8 mouse cellular contexts compared by ENCODE assay signal in the genomic region with DNA sequence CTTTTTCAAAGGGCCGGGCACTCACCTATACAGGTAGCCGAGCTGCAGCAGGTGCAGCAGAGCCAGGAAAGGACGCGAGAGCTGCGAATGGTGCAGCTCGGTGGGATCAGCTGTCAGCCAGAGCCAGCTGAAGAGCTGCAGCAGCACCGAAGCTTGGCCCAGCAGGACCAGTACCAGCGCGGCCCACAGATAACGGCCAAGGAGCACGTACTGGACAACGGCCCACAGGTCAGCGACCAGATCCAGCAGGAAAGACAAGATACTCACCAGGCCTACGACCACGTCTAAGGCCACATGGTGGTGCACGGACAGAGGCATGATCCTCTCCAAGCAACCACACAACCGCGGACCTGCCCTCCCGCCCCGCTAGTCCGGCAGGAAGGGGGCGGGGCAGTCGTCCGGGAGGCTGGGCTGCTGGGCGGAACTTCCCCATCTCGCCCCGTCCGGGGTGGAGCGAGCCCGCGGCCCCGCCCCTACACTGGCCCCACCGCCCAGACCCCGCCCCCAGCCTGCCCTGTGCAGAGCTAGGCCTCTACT. TPM values are rescaled to one million over a fixed set of nuclear protein-coding genes. Genes with fewer than 3 reads are reported as not detected.
DNase-seq lines count a peak whose midpoint lies in the region; ATAC-seq and TF ChIP-seq lines count a peak whose summit lies in the region.

Xkr8 (minus strand) TSS at position 399 of the 537 bp plus-strand sequence.

- H3K4me1 ChIP-seq in cerebellum, adult 2 months (ENCODE audit: control insufficient read depth, insufficient read depth, low read length) = no peaks in the 10 kb centered on the region
- no peaks in the 10 kb centered on the region for H3K4me1 ChIP-seq in forebrain, postnatal 0 days (ENCODE audit: insufficient read depth)

- no peak within 1 kb of the TSS for H3K27ac ChIP-seq in cerebellum, adult 2 months (ENCODE audit: insufficient read depth, low read length)
- H3K27ac ChIP-seq in forebrain, postnatal 0 days (ENCODE audit: low read depth, low read length) = no peak within 1 kb of the TSS

- TF ChIP-seq CTCF in cerebellum, adult 2 months (IDR thresholded peaks at IDR 0.05; ENCODE audit: borderline replicate concordance, insufficient read depth, low read depth, low read length) = no peak
- peak; percentile 26; the same call in 1 of the 2 replicates for TF ChIP-seq CTCF in forebrain, postnatal 0 days (IDR thresholded peaks at IDR 0.05; ENCODE audit: low read depth)

- 1% methylated on average over 34 of the region's 34 CpGs for WGBS in cerebellum, adult 2 months
- WGBS in forebrain, postnatal 0 days = 4% methylated on average over 32 of the region's 34 CpGs

- H3K36me3 ChIP-seq in forebrain, postnatal 0 days (ENCODE audit: insufficient read depth) = peaks cover 4% of the 10 kb centered on the region; the same call in 1 of the 2 replicates

- H3K4me2 ChIP-seq in forebrain, postnatal 0 days (ENCODE audit: low read depth) = peak within 1 kb of the TSS; percentile 58

- ATAC-seq in forebrain, postnatal 0 days = peak; percentile 96

- peak within 1 kb of the TSS; percentile 60 for H3K9ac ChIP-seq in forebrain, postnatal 0 days

- no peaks in the 10 kb centered on the region for H3K9me3 ChIP-seq in forebrain, postnatal 0 days (ENCODE audit: low read length)

- no peaks in the 10 kb centered on the region for H3K27me3 ChIP-seq in cerebellum, adult 2 months (ENCODE audit: control insufficient read depth, insufficient read depth, low read length)
- H3K27me3 ChIP-seq in forebrain, postnatal 0 days (ENCODE audit: insufficient read depth, low read length) = no peaks in the 10 kb centered on the region

- DNase-seq in MN1 (ENCODE audit: low spot score) = peak; percentile 96
- DNase-seq in cerebellum, adult 2 months = peak; percentile 81
- peak; percentile 64 for DNase-seq in forebrain, postnatal 0 days
- peak; percentile 95 for DNase-seq in heart, postnatal 4 days
- peak; percentile 44 to 49 for DNase-seq in layer of hippocampus, adult 8-10 months (ENCODE audit: low spot score in 2 of 2)
- peak; percentile 93 for DNase-seq in lung, postnatal 14 days
- DNase-seq in ovary, postnatal 36 days (ENCODE audit: low spot score) = peak; percentile 92
- peak; percentile 88 for DNase-seq in thymus, postnatal 36 days

- peak within 1 kb of the TSS; percentile 89 for H3K4me3 ChIP-seq in cerebellum, adult 2 months (replicated peaks; ENCODE audit: insufficient read depth, low read depth, low read length)
- peak within 1 kb of the TSS; percentile 49 for H3K4me3 ChIP-seq in forebrain, postnatal 0 days (ENCODE audit: low read depth, low read length)

- TF ChIP-seq POLR2A in cerebellum, adult 2 months (IDR thresholded peaks at IDR 0.05; ENCODE audit: borderline replicate concordance, insufficient read depth, low read length) = peak; percentile 53

RNA-seq across cellular contexts. Expression of gene Xkr8, which starts in this region (rescaled TPM):
- 7.4 and 7.6 TPM in 2 replicates for polyA plus RNA-seq in cerebellum, adult 2 months (2012; rRNA removed)
- 3.4 and 5.2 TPM in 2 replicates for total RNA-seq in forebrain, postnatal 0 days (2014; rRNA removed)
- 2.2 and 3.8 TPM in 2 replicates for polyA plus RNA-seq in forebrain, postnatal 0 days (2015; fragmentation: Nextera tagmentation; extraction: Ambion mirVana)
- 1 to 10 TPM; 2.0 to 2.5 TPM for total RNA-seq in heart, postnatal 4 days (2021)
- 1 to 10 TPM; 2.9 to 4.5 (median 3.6) TPM for total RNA-seq in layer of hippocampus, adult 8-10 months (2022)
